Mouse (Mus musculus): Measurements from ENCODE around the gene Rnf31.

DNA sequence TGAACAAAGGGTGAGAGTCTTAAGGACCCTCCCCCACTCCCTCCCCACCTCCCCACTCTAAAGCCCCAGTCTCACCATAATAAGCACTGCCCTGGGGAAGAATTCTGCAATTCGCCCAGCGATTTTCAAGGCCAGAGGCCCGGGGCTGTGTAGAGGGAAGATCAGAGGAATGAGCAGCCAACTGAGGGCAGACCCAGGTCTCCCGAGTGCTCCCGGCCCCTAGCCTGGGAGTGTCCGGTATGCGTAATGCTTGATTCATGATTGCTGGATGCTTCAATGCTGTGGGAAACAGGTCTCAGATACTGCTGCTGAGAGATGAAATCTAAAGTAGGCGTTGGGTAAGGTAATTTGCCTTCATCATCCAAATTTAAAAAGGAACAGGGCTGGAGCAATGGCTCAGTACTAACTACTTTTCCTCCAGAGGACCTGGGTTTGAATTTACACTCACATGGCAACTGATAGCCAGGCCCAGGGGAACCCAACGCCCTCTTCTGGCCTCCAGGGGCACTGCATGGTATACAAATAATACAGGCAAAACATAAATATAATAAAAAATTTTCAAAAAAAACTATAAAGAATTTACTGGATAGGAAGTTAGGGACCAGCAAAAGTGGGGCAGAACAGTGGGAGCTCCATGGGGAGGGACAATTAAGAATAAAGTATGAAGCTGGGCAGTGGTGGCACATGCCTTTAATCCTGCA is 9.4 kb upstream of the Rnf31 start:
- TF ChIP-seq CTCF (IDR thresholded peaks at IDR 0.05; ENCODE audit: low read depth) (peak; percentile 56), EP300 (optimal IDR thresholded peaks at IDR 0.05) (no peak)

All from stomach, postnatal 0 days (tissue).